Mouse (Mus musculus) kidney, embryonic 16.5 days (tissue): ENCODE data around the gene Psen2. TPM values are rescaled to one million over a fixed set of nuclear protein-coding genes. Genes with fewer than 3 reads are reported as not detected.

Source experiments
- ATAC-seq: fragments of 200-750 bp; cut with Nextera tagmentation; 2 replicates; pipeline ENCODE4 v1.8.0; 2017; ENCODE audit warnings: moderate TSS enrichment; ENCODE audit not compliant: low FRiP score, low TSS enrichment
- H3K27ac ChIP-seq: fragments of 300-500 bp; sonication (generic); 2 replicates; pipeline ENCODE4 v1.5.1; 2014; ENCODE audit warnings: low read length
- H3K27me3 ChIP-seq: fragments of 300-500 bp; sonication (generic); 2 replicates; pipeline ENCODE4 v1.6.1; 2014; ENCODE audit warnings: low read length, control low read depth, mixed read lengths; ENCODE audit not compliant: insufficient read depth
- H3K36me3 ChIP-seq: fragments of 300-500 bp; sonication (generic); 2 replicates; pipeline ENCODE4 v1.6.1; 2014; ENCODE audit warnings: low read length, control low read depth, mixed read lengths; ENCODE audit not compliant: insufficient read depth
- H3K4me1 ChIP-seq: fragments of 300-500 bp; sonication (generic); 2 replicates; pipeline ENCODE4 v1.6.1; 2014; ENCODE audit warnings: low read length, control low read depth, mixed read lengths; ENCODE audit not compliant: insufficient read depth
- H3K4me2 ChIP-seq: fragments of 300-500 bp; sonication (generic); replicated peaks from 2 replicates; pipeline ENCODE4 v1.6.1; 2014; ENCODE audit warnings: low read depth, low read length
- H3K4me3 ChIP-seq: fragments of 300-500 bp; sonication (generic); 2 replicates; pipeline ENCODE4 v1.5.1; 2014; ENCODE audit warnings: mild to moderate bottlenecking, low read length
- H3K9ac ChIP-seq: fragments of 300-500 bp; sonication (generic); replicated peaks from 2 replicates; pipeline ENCODE4 v1.6.1; 2014; ENCODE audit warnings: low read length
- H3K9me3 ChIP-seq: fragments of 300-500 bp; sonication (generic); 2 replicates; pipeline ENCODE4 v1.6.1; 2016; ENCODE audit warnings: low read length, control low read depth
- WGBS: fragments of 180-500 bp; shearing (Covaris S2); extraction: QIAGEN DNeasy Blood & Tissue Kit; methylation state at CpG from one replicate; pipeline ENCODE4 v1.1.7; 2014; 5-methylcytosine and 5-hydroxymethylcytosine counted together
- polyA plus RNA-seq: library from polyadenylated mRNA; unstranded; fragments of >200 nt; fragmentation: Nextera tagmentation; extraction: Ambion mirVana; gene quantifications from 2 replicates; pipeline ENCODE4 v1.2.1, GENCODE M21; 2015

The Psen2 gene
- polyA plus RNA-seq, result 24.1 and 24.5 TPM in 2 replicates

DNA sequence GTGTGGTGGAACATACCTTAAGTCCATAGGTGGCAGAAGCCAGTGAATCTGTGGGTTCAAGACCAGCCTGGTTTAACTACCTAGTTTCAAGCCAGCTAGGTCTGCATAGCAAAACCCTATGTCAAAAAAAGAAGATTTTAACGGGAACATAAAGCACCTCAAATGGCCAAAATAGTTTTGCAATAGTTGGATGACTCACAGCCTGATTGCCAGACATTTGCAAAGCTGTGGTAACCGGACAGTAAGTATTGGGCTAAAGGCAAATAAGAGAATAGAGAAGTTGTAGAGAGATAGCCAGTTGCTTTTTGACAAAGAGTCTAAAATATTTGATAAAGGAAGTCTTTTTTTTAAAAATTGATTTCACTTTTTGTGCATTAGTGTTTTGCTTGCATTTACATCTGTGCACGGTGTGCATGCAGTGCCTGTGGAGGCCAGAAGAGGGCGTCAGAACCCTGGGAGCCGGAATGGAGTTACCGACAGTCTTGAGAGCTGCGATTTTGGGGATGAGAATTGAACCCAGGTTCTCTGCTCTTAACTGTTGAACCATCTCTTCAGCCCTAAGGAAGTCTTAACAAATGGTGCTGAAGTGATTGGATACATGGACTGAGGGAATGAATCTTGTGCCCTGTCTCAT is at the start of gene Psen2:
Gene Psen2 (minus strand): TSS at position 75 of the 634 bp plus-strand sequence.
- Histone ChIP-seq H3K27me3 (no peaks in the 10 kb centered on the region), H3K36me3 (no peaks in the 10 kb centered on the region), H3K4me3 (no peak within 1 kb of the TSS), H3K4me2 (no peak within 1 kb of the TSS), H3K9ac (no peak within 1 kb of the TSS), H3K27ac (no peak within 1 kb of the TSS), H3K4me1 (peaks cover 14% of the 10 kb centered on the region), H3K9me3 (no peaks in the 10 kb centered on the region)
- WGBS, result 28% methylated on average over 7 of the region's 7 CpGs
- ATAC-seq, result no peak

DNA sequence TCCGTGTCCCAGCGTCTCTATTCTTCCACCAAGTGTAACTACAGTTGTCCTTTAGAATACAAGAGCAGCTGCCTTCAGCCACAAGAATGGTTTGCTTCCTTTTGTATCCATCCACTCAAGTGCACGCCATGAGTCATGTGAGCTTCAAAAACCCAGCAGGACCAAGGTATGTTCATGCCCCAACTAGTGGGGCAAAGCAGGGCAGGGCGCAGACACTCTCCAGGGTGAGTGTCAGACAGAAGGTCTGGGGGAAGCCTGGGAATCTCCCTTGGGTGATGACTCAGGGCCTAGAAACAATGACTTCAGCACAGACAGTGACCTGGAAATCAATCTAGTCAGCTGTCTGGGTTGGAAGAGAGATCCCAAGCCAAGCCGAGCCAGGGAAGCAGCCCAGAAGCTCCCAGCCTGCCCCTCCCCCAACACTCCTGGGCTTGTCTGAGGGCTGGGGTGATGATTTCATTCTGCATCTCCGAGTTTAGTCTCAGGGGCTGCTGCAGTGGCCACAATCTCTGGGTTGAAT is 49.6 kb upstream of the Psen2 start:
- no peaks in the 10 kb centered on the region for H3K36me3 ChIP-seq
- peak; percentile 42; the same call in 1 of the 2 replicates for ATAC-seq
- no peak overlapping the region for H3K27ac ChIP-seq
- H3K9ac ChIP-seq, result no peak overlapping the region
- H3K9me3 ChIP-seq, result no peaks in the 10 kb centered on the region
- peaks cover 13% of the 10 kb centered on the region for H3K4me1 ChIP-seq
- H3K4me2 ChIP-seq, result no peak overlapping the region
- no peaks in the 10 kb centered on the region for H3K27me3 ChIP-seq
- no peak overlapping the region for H3K4me3 ChIP-seq
- 54% methylated on average over 6 of the region's 6 CpGs for WGBS

DNA sequence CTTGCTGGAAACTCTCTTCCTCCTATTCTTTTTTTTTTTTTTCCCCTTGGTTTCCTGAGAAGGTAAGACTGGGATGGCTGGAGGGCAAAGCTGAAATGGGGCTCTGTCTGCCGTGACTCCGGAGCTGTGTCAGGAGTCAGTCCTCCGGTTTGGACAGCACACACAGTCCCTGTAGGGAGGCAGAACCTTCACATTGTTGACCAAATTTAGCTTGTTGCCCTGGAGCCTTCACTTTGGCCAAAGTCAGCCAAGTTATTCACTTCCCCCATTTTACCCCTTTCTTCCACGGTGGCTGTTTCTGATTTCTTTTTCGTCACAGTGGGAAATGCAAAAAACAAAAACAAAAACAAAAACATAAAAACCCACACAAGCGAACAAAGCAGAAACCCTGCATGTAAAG is 49.0 kb upstream of the Psen2 start:
- ATAC-seq, result no peak
- no peaks in the 10 kb centered on the region for H3K9me3 ChIP-seq
- no peak overlapping the region for H3K9ac ChIP-seq
- 71% methylated on average over 6 of the region's 6 CpGs for WGBS
- H3K4me3 ChIP-seq, result no peak overlapping the region
- H3K36me3 ChIP-seq, result no peaks in the 10 kb centered on the region
- H3K4me1 ChIP-seq, result peaks cover 13% of the 10 kb centered on the region
- H3K27me3 ChIP-seq, result no peaks in the 10 kb centered on the region
- no peak overlapping the region for H3K27ac ChIP-seq
- H3K4me2 ChIP-seq, result no peak overlapping the region; the same call in 1 of the 2 replicates

DNA sequence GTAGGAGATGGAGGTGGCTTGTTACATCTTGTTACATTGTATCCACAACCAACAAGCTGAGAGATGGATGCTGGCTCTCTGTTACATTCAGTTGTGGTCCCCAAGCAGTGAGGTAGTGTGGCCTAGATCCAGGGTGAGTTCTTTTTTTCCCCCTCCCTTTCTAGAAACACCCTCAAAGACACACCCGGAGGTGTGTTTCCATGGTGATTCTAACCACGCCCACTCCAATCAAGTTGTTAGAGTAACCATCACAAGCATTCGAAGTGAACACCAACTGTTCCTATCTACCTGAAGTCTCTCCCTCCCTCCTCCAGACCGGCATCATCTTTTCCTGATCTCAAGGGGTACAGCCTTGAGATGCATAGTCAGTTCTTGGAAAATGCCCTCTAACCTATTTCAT is 45.7 kb upstream of the Psen2 start:
- Histone ChIP-seq H3K4me1 (peaks cover 9% of the 10 kb centered on the region), H3K36me3 (no peaks in the 10 kb centered on the region)
- 58% methylated on average over 4 of the region's 4 CpGs for WGBS

DNA sequence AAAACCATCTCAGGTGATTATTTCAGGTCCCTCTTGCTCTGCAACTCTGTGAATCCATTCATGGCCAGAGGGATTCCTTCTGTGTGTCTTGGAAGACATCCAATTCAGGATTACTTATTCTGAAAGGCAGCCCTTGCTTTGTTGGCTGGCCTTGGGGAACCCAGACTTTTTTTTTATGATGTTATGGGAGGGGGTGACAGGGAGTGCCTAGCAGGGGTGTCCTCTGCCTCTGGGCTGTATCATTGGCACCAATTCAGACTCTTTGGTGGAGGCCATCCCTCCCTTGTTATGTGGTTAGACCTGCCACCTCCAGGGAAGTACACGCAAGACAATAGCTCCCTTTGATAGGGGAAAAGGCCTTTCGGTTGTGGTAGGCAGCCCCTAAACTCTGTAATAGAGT is 44.4 kb upstream of the Psen2 start:
- WGBS, result 54% methylated on average over 2 of the region's 2 CpGs
- H3K27ac ChIP-seq, result no peak overlapping the region

More for the DNA sequence above, 45.7 kb upstream of the Psen2 start:
- H3K4me3 ChIP-seq, result no peak overlapping the region
- H3K9me3 ChIP-seq, result no peaks in the 10 kb centered on the region
- no peak for ATAC-seq
- H3K9ac ChIP-seq, result no peak overlapping the region
- no peaks in the 10 kb centered on the region for H3K27me3 ChIP-seq
- no peak overlapping the region for H3K4me2 ChIP-seq
- no peak overlapping the region for H3K27ac ChIP-seq

DNA sequence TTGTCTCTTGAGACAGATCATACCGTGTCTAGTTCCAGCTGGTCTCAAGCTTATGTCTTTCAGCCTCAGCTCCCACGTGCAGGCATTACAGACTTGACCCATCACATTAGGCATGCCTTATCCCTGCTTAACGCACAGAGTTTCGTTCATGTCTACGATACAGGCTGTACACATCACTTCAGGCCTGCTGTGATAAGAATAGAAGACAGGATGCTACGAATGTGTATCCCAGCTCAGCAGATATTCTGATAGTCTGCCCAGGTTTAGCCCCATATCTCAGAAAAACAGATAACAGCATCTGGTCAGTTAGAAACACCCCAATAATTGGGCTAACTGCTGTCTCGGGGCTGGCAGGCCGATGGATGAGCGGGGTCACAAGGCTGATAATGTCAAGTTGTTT is 43.7 kb upstream of the Psen2 start:
- Histone ChIP-seq H3K27ac (no peak overlapping the region), H3K27me3 (no peaks in the 10 kb centered on the region), H3K9ac (no peak overlapping the region), H3K9me3 (no peaks in the 10 kb centered on the region), H3K36me3 (no peaks in the 10 kb centered on the region), H3K4me1 (no peaks in the 10 kb centered on the region), H3K4me2 (no peak overlapping the region), H3K4me3 (no peak overlapping the region)
- WGBS, result 68% methylated on average over 9 of the region's 9 CpGs
- no peak for ATAC-seq

More for the DNA sequence above, 44.4 kb upstream of the Psen2 start:
- H3K36me3 ChIP-seq, result no peaks in the 10 kb centered on the region
- H3K4me2 ChIP-seq, result no peak overlapping the region
- no peaks in the 10 kb centered on the region for H3K9me3 ChIP-seq
- ATAC-seq, result no peak
- 0 out of 2 replicates have a peak, but pooled peaks cover 3% of the 10 kb centered on the region for H3K4me1 ChIP-seq
- no peak overlapping the region for H3K9ac ChIP-seq
- no peak overlapping the region for H3K4me3 ChIP-seq
- H3K27me3 ChIP-seq, result no peaks in the 10 kb centered on the region

DNA sequence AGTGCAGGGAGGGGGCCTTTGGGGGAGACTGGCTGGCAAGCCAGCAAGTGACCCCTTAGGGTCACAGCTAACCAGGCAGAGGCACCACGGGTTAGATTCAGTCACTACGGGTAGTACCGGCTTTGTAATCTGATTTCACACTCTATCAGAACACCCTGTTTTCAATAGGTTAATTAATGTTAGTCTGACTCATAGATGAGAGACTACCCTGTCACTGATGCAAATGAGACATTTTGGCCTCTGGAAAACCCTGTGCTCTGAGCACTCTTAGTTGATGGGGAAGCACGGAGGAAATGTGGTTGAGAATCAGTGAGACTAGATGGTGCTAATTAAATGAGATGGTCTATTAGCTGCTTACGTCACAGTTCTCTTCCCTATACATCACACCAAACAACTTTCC is 40.4 kb upstream of the Psen2 start:
- Histone ChIP-seq H3K9me3 (no peaks in the 10 kb centered on the region), H3K4me2 (no peak overlapping the region), H3K9ac (no peak overlapping the region), H3K27ac (no peak overlapping the region; the same call in 1 of the 2 replicates), H3K4me1 (no peaks in the 10 kb centered on the region), H3K36me3 (no peaks in the 10 kb centered on the region), H3K27me3 (no peaks in the 10 kb centered on the region), H3K4me3 (no peak overlapping the region)
- WGBS, result 70% methylated on average over 5 of the region's 5 CpGs
- no peak for ATAC-seq

DNA sequence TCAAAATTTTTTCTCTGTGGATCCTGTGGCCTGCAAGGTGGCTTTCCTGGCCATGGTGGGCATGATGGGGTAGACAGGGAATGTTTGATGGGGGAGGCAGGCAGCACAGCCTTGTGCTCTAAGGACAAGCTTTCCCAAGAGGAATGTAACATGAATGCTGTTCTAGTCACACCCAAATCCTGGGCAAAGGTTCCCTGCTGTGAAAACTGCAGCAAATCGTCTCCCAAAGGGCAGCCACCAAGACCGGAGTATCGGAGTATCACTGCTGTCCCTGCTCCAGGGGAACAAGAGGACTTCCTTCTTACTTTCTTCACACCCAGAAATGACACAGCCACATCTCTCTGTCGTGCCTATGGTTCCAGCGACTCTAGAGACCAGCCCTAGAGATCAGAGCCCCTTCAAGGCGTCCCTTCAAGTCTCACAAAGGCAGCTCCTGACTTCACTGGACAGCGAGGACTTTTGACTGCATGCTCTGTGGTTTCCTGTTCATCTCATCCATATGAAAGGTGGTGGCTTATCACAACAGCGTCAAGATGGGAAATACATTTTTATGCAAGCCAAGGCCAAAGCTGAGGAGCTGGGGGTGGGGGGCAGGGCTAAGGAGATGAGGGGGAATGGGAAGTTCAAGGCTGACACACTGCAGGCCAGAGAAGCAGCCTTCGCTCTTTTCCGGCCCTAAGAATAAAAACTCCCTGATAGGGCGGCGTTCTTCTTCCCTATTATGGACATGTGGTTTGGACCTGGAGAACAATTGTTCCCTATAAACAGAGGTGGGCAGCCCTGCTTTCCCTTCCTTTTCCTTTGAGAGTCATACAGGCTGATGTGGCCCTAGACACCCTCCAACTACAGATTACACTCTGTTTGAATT is 39.2 kb upstream of the Psen2 start:
- whole genome bisulfite sequencing, result 62% methylated on average over 12 of the region's 12 CpGs
- no peaks in the 10 kb centered on the region for H3K36me3 ChIP-seq

DNA sequence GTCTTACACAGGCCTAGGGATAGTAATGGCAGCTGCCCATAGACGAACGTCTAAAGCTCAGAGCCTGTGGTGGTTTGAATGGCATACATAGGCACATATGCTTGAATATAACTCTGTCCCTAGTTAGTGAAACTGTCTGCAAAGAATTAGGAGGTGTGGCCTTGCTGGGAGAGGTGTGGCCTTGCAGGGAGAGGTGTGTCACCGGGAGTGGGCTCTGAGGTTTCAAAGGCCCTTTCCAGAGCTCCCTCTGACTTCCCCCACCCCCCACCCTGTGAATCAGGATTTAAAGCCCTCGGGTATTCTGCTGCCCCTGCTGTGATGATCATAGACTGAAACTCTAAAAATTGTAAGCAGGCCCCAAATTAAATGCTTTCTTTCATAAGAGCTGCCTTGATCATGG is 37.8 kb upstream of the Psen2 start:
- Histone ChIP-seq H3K4me3 (no peak overlapping the region), H3K4me2 (no peak overlapping the region), H3K9me3 (no peaks in the 10 kb centered on the region), H3K9ac (no peak overlapping the region), H3K27ac (no peak overlapping the region), H3K27me3 (no peaks in the 10 kb centered on the region), H3K4me1 (no peaks in the 10 kb centered on the region), H3K36me3 (no peaks in the 10 kb centered on the region)
- no peak for ATAC-seq
- 48% methylated on average over 4 of the region's 4 CpGs for WGBS

More for the DNA sequence above, 39.2 kb upstream of the Psen2 start:
- Histone ChIP-seq H3K27ac (peak overlapping the region; percentile 53), H3K9ac (no peak overlapping the region), H3K27me3 (no peaks in the 10 kb centered on the region), H3K4me2 (no peak overlapping the region), H3K4me3 (no peak overlapping the region), H3K9me3 (no peaks in the 10 kb centered on the region), H3K4me1 (no peaks in the 10 kb centered on the region)
- ATAC-seq, result 0 out of 2 replicates have a peak, but pooled peaks have one; percentile 15

DNA sequence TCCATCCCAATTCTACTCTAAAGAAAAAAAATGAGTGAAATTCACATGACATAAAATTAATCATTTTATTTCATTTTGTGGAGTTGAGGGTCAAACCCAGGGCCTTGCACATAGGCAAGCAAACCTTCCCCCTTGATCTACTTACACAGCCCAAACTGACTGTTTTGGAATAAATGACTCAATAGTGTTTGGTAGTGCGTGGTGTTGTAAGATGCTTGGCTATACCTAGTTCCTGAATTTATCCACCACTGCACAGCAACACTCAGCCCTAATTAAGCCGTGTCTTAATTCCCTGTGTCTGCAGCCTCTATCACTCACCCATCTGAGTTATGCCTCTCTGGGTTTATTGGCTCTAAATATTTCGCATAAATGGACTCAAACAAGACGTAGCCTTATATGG is 37.1 kb upstream of the Psen2 start:
- Histone ChIP-seq H3K27me3 (no peaks in the 10 kb centered on the region), H3K9me3 (no peaks in the 10 kb centered on the region), H3K36me3 (no peaks in the 10 kb centered on the region), H3K9ac (no peak overlapping the region), H3K4me1 (no peaks in the 10 kb centered on the region), H3K4me2 (no peak overlapping the region), H3K4me3 (no peak overlapping the region), H3K27ac (no peak overlapping the region)
- WGBS, result 83% methylated on average over 4 of the region's 4 CpGs
- no peak for ATAC-seq
